Mouse (Mus musculus) frontal cortex, adult 2 months (tissue): ENCODE results near the gene Cdhr2. TPM values are rescaled to one million over a fixed set of nuclear protein-coding genes. Genes with fewer than 3 reads are reported as not detected.

Experiments
- DNase-seq, 2 experiments: peaks; one replicate each; pipeline ENCODE4 v3.0.0; 2022; ENCODE audit warnings: low spot score in 1 of 2; ENCODE audit errors: extremely low spot score in 1 of 2
- polyA plus RNA-seq: library from polyadenylated mRNA; depleted of rRNA; stranded (reverse); fragments of >200 nt; gene quantifications from 2 replicates; pipeline ENCODE4 v1.2.3, GENCODE M21; 2012; rRNA removed

Gene Cdhr2
- 0.15 and 0.22 TPM in 2 replicates for polyA plus RNA-seq

DNA sequence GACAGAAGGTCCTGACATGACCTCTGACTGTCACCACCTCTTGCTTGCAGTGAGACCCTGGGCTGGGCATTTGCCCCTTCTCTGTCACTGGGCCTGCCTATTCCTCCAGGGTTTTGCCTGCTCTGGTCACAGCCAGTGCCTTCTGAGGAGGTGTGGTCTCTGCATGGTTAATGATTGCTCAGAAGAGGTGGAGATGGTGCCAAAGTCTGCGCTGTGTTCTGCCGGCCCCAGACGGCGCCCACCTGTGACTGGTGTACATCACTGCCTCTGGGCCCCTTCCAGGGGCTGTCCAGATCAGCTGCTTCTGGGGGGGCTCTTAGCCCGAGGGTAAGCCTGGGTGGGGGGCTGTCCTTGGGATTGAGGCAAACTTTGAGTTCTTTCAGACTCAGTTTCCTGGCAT lies at the start of gene Cdhr2:
TSS of gene Cdhr2 (plus strand) at position 219 of the 400 bp plus-strand sequence.
- no peak for DNase-seq

DNA sequence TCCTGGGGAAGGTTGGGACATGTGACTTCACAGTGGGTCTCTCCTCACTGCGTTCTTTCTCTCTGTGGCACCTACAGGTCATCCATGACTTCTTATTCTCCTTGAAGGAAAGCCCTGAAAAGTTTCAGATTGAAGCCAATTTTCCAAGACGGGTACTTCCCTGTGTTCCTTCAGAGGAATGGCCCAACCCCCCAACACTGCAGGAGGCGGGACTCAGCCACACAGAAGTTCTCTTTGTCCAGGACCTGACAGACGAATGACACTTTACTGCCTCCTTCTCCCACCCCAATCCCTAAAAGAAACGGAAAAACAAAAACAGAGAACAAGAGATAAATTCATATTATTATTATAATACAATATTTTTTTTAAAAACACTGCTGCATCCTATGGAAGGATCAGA lies 40.4 kb upstream of the Cdhr2 start:
- no peak for DNase-seq

DNA sequence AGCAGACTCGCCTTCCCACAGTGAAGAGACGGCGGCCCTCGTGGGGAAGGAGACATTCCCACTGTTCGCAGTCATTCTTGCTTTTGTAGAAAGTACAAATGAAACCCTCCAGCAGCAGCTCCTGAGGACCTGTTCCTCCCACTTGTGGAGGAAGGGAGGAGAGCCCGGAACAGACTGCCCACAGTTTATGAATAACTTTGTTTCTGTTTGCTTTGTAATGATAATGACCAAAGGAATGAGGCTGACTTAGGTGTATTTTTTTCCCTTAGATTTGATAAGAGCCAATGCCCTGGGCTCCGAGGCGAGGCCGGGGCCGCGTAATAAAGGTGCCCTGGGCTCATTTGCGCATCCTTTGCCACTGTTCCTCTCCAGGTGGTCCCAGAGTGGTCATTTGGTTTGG lies 39.9 kb upstream of the Cdhr2 start:
- no peak for DNase-seq

DNA sequence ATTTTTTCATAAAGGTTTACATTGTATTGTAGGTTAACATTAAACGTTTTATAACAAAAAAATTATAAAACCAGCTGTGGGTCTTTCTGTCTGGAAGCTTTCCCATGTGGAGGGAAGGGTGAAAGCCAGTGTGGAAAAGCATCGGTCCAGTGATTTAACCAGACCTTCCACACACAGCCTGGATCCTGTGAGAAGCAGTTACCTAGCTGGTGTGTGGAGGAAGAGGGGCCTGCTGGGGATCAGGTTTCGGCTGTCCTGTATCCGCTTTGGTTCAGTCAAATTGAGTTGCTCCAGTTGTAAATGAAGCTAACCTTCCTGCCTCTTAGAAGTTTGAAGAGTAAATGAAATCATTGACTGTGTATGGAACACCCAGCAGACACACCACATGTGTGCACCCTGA lies 37.3 kb upstream of the Cdhr2 start:
- no peak for DNase-seq

DNA sequence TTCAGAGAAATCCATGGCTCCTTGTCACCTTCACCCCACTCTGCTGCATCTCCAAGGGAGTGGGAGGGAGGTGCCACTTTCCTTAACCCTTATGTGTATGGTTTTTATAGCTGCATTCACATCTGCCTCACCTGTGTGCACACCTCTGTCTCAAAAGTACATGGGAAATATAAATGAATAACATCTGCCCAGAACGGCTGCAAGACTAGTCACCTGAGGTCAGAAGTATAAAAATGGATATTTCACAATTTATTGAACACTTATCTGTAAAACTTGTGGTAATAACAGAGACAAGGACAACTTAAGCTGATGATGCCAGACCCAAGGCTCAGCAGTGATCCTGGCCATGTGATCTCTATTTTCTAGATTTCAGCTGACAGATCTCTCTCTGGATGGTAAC lies 36.8 kb upstream of the Cdhr2 start:
- DNase-seq: no peak

DNA sequence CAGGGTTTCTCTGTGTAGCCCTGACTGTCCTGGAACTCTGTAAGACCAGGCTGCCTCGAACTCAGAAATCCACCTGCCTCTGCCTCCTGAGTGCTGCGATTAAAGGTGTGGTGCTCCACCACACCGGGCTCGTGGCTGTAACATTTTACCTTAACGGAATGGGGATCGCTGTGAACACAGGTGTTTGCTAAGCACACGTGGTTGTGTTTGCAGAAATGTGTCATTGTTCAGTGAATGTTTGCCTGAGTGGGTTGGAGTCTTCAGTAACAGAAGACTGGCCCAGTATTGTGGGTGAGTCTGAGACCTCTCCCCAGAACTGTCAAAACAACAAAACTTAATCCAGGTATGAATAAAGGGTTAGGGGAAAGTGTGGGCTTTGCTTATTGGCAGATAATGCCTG lies 36.2 kb upstream of the Cdhr2 start:
- no peak for DNase-seq

DNA sequence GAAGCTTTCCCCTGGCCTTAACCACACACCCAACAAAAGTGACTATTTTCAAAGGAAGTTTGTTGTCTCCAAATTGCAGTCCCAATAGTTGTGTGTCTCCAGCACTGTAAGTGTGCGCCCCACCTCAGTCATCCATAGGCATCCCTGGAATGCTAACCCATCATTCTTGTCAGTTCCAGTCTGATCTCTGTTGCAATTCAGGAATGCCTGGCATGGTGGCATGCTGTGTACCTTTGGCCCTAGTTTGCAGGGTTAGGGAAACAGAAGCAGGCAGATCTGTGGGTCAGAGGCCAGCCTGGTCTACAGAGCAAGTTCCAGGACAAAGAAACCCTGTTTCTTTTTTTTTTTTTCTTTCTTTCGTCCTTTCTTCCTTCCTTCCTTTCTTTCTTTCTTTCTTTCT lies 30.8 kb upstream of the Cdhr2 start:
- no peak for DNase-seq

DNA sequence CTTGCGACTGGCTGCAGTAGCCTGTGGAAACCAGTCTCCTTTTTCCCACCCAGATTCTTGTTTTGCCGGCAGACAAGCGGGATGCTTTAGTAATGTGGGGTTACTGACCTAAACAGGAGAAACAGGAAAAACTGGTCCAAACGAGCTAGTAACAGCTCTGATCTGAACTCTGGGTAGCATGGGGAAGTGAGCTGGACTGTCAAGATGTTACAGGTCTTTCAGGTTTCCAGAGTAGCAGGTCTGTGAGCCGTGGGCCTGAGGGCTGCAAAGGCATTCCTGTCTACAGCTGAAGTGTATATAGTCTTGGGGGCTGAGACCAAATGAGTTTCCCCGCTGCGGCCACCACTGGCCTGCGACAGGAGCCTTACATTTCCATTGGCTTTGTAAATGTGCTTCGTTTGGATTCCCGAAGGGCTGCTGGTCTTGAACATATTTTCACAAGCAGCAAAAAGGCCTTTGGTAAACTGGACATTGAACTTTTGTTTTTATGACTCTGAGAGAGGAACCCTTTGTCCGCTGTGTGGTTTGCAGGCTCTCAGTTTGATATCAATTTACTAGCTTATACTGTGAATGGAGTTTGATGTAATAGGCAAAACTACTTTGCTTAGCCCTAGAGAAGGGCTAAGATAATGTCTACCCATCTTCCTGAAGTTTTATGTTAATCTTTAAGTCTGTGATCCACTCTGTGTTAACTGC lies 25.2 kb upstream of the Cdhr2 start:
- no peak for DNase-seq

DNA sequence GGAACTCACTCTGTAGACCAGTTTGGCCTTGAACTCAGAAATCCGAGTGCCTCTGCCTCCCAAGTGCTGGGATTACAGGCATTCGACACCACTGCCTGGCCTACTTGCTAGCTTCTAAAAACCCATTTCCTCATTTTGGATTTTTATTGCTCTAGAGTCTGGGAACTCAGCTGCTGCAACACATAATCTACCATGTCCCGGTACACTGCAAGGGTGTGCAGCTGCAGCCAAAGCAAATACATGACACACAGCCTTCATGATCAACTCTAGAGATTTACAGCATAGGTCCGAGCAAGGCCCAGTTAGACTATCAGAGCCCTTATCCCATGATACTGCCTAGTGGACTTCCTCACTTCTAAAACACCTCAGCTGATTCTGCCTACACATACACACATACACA lies 23.0 kb upstream of the Cdhr2 start:
- DNase-seq: no peak

DNA sequence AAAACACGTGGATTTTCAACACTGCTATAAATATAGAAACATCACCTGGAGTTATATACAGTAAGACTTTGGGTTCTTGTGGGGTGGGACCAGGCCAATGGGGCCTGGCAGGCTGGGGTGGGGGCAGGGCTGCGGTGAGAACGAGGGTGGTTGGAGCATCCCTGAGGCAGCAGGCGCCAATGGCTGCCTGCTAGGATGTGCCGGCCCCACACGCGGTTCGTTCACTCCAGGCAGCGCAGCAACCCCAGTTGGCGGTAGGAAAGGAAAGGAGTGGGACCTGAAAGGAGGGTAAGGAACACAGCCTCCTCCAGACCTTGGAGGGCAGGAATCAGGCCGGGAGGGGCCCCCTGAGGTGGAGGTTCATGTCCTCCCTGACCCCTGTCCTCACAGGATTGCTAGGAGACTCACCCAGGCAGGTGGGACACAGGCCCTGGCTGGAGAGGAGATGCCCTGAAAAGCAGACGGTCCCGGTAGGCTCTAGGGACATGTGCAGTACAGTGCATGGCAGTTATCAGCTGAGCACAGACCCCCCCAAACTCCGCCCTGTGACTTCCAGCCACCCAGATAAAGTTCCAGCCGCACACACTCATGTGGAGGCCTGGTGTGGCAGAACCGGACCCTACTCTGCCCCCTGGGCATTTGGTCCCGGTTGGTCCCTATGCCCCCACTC lies 20.9 kb upstream of the Cdhr2 start:
- DNase-seq: no peak

DNA sequence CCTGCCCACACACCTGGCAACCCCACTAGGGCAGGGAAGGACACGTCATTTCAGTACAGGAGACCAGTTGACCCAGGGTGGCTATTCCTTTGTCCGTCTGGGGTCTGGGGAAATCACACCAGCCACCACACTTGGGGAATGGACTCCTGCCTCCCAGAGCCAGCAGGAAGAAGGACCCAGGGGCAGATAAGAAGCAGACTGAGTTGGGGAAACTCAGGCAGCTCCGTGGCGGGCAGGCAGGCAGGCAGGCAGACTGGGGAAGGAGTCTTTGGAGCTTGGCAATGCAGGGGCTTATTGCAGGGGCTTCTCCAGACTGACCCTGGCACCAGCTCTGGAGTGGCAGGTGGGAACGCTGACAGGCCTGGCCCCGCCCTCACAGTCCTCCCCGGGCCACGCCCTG lies 20.0 kb upstream of the Cdhr2 start:
- DNase-seq: no peak

DNA sequence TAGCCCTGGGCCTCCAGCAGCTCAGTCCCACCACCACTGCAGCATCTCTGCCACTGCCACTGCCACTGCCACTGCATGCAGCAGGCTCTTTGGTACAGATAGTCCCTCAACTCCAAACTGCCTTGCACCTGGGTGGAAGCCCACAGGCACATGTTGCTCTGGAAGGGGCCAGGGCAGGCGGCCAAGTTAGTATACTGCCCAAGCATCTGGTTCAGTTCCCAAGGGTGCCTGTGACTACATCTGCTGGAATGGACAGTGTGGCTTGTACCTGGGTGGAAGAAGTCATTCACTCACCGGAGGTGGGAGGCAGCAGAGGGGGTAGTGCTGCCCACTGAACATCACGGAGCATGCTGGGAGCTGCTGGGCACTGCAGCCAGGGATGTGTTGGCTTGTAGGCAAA lies 18.0 kb upstream of the Cdhr2 start:
- no peak for DNase-seq

DNA sequence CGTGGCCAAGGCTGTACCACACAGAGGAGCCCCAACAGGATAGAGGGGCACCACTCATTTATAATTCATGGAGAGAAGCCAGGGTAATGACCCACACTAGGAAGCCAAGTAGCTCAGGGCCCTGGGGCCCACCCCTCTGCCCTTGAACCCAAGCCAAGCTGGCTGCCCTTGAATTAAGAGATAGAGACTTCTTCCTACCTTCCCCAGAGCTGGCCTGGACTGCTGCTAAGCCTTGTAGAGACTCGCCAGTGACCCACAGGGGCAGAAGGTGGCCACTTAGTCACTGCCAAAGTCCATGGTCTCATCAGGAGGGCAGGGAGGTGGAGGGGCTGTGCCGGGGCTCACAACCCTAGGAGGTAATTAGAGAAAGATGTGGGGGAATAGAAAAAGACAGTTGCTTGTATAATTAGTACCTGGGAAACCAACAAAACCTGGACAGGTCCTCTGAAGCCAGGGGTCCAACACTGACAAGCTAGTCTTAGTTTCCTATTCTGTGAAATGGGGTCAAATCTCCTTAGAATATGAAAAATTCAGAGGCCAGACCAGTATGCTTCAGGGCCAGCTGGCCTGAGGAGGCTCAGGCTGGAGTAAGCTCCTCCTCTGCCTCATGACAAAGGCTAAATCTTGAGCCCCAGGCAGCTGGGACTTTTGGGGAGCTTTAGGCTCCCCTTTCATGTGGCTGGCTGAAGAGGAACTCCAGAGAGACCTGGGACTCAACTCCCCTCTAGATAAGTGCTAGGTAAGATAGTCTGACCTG lies 16.9 kb upstream of the Cdhr2 start:
- DNase-seq: no peak

DNA sequence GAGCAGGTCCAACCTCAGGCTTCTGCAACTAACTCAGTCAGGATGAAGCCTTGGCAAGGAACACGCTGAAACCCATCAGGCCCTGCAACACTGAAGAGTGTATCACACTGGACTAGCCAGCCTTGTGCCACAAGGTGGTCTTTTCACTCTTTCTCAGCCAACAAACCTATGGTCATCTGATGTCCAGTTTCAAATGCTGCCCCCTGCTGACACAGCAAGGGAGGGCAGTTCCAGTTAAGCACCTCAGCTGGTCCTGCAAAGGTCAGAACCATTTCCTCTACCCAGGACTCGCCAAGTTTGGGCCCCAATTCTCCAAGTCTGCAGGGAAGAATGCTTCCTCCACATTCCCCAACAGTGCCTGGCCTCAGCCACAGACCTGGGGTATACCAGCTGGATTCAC lies 16.1 kb upstream of the Cdhr2 start:
- DNase-seq: no peak

DNA sequence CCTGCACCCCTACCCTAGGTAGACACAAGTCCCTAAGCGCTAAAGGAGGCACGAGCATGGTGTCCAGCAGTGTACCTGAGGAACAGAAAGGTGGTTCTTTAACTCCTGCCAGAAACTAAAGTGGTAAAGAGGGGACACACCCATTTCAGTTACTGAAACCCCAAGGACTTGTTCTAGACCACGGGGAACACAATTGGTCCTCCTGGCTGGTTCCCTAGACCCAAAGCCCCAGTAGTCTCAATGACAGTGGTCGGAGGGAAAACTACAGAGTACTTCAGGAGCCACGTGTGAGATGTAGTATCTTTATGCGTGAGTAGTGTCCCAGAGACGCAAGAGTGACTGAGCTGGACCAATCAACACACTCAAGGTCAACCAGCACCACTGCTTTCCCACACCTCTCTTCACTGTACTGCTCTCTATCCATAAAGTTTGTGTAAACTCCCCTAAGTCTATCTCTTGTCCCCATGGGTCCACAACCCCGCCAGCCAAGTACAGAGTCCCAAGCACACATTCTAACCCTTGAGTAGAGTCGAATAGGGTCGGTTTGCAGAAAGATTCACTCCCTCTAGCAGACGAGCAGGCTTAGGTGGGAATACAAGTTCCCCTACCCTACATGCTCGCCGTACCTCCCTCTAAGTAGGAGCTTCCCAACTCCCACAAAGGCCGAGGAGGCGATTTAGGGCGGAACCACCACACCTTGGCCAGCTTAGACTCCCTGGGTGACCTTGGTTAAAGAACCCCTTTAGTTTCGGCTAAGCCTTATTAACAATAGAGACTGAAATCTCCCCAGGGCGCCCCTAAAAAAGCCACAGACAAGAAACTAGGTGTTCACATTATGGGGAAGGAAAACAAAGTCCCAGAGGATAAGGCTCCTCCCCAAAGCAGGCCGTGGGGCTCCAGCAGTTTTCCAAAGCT lies 14.9 kb upstream of the Cdhr2 start:
- DNase-seq: no peak

DNA sequence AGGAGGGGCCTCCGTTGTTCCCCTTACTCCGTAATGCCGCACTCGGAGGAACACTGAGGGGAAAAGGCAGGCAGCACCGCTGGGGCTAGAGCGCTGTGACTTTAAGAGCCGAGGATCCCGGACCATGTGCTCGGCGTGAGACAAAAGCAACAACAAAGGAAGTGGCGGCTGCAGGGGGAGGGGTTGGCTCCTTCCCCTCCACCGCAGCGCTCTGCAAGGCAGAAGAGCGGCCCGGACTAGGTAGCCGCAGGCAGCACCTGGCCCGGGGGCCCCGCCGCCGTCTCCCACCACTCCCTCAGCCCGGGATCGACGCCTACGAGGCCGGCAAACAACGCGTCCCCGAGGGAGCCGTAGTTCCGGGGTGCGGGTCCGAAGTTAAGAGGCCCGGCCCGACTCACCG lies 14.2 kb upstream of the Cdhr2 start:
- DNase-seq: peak; percentile 42 to 73

DNA sequence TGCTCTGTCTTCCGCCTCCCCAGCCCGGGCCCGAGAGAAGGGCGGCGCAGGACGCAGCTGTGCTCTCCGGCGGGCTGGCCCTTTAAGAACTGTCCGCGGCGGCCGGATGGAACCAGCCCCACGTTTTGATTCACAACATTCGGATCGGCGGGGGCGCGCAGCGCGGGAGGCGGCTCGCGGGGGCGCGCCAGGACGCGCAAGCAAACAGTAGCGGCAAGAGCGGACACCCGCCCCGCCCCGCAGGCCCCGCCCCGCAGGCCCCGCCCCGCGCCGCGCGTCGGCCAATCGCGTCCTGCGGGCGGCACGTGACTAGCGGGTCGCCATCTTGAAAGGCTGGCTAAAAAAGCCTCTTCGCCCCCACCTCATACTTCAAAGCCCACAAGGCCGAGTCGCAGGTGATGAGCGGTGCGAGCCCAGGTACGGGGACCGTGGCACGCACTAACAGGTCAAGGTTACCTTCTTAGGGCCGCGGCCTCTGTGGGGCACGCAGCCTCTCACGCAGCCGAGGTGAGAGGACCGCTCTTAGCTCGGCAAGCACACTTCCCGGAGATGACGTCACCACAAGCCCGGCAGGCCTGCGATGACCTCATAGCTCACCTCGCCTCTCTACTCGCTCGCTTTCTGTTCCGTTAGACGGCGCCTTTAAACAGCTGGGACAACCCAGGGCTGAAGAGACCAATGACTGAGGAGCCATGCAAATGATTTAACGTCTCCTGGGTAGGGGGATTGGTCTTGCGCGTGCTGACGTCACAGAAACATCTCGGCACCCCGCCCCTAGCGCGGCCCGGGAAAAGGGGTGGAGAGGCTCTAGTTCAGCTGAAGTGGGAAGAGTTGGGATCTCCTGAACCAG lies 13.5 kb upstream of the Cdhr2 start:
- DNase-seq: peak; percentile 94 to 96

DNA sequence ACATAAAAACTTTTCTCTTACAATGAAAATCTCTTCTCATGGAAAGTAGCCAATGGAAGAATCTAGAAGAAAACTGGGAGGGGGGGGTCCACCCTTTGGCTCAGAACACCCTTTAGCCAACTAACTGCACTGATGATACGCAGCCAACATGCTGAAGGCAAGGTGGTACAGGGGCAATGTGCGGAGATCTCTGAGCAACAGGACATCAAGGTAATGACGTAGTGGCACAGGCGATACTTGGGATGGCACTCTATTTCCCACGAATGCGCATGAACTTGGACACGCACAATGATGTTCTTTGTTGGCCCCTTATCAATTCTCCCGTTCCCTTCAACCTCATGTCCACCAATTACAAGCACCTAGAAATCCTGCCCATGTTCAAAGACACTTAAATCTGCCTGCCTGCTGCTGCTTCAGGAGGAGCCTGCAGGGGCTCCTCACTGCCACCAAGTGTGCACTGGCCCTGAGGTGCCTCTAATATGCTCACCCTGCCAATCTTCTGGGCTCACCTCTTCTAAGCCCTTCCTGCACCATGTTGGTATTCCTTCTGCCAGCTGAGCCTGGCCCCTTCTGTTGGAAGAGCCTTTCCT lies 11.0 kb upstream of the Cdhr2 start:
- DNase-seq: no peak

DNA sequence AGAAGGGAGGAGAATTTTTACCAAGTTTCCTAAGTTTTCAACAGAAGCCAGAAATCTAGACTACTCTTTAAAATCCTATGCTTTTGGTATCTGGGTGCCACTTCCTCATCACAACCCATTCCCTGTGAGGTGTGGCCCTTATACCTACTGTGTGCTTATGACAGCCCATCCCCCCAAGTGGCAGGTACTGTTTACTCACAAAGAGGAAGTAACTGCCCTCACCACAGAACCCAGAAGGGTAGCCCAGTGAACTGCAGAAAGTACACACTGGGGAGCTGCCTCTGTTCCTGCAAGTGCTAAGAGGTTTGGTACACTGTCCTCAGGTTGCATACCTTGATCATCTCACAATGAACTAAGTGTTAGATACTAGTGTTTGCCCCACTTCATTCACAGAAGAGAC lies 9.5 kb upstream of the Cdhr2 start:
- no peak for DNase-seq
